In the genomic region with DNA sequence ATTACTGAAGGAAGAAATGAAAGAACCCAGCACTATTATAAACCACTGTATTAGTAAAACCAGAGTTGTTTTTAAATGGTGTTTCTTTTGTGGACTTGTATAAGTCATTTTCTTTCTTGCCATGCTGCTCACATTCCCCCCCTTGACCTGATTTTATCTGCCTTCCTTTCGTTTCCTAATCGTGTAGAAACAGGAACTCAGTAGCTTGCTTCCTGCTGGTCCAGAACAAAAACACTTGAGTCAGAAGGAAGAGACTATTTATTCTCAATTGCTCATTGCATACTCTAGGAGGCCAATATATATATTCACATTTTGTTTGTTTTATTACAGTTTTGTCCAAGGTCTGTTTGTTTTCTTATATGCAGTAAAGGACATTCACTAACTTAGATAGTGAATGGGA, we compare ENCODE assay signal across 20 mouse cellular contexts.
A peak's percentile ranks its signal among the peaks of the same experiment; 100 is the strongest.
DNase-seq lines count a peak whose midpoint lies in the region; ATAC-seq and TF ChIP-seq lines count a peak whose summit lies in the region.
"Had no signal": no experiment of that assay in that cellular context is flagged by ENCODE, and none has a peak within 500 bp of the region (broad histone marks: within the 10 kb centered on the region; RNA-seq: fewer than 3 reads in every experiment).

No protein-coding gene starts in this region.

- TF ChIP-seq RAD21 in CH12.LX (IDR thresholded peaks at IDR 0.05; ENCODE audit: low read depth, low read length), result no peak

- TF ChIP-seq POLR2A in CH12.LX (IDR thresholded peaks at IDR 0.05; ENCODE audit: low read depth, low read length), result no peak

- in situ Hi-C loops in CH12.LX (cut with MboI; ENCODE audit: low pct_ligation_motif_present, low pct_unique_long_range_greater_than_20kb, low sequenced_read_pairs), result no loop called here

- H3K27ac ChIP-seq in kidney, postnatal 0 days, result no peak overlapping the region
- H3K27ac ChIP-seq in kidney, embryonic 16.5 days (ENCODE audit: low read length), result no peak overlapping the region
- H3K27ac ChIP-seq in CH12.LX (ENCODE audit: insufficient read depth, low read depth), result no peak overlapping the region
- H3K27ac ChIP-seq: embryonic facial prominence, embryonic 15.5 days; forebrain, embryonic 10.5 days; hindbrain, embryonic 15.5 days; macrophage; midbrain, embryonic 13.5 days had no signal

- TF ChIP-seq EP300 in CH12.LX (IDR thresholded peaks at IDR 0.05; ENCODE audit: low read length), result no peak

- ATAC-seq in kidney, postnatal 0 days (replicated peaks; ENCODE audit: low FRiP score, low read depth), result no peak
- ATAC-seq in kidney, embryonic 16.5 days (ENCODE audit: low FRiP score, low TSS enrichment), result no peak
- ATAC-seq: intestine, postnatal 0 days; midbrain, embryonic 13.5 days had no signal

- H3K9me3 ChIP-seq in kidney, postnatal 0 days (replicated peaks; ENCODE audit: low read length), result no peaks in the 10 kb centered on the region
- no peaks in the 10 kb centered on the region for H3K9me3 ChIP-seq in kidney, embryonic 16.5 days (ENCODE audit: low read length)
- H3K9me3 ChIP-seq in CH12.LX (replicated peaks; ENCODE audit: low read length), result no peaks in the 10 kb centered on the region
- H3K9me3 ChIP-seq: embryonic facial prominence, embryonic 15.5 days; forebrain, embryonic 10.5 days; hindbrain, embryonic 15.5 days; midbrain, embryonic 13.5 days had no signal

- no peaks in the 10 kb centered on the region for H3K27me3 ChIP-seq in kidney, postnatal 0 days (ENCODE audit: insufficient read depth, low read length)
- H3K27me3 ChIP-seq in kidney, embryonic 16.5 days (ENCODE audit: insufficient read depth, low read length), result no peaks in the 10 kb centered on the region
- no peaks in the 10 kb centered on the region for H3K27me3 ChIP-seq in CH12.LX (replicated peaks)
- H3K27me3 ChIP-seq: embryonic facial prominence, embryonic 15.5 days; hindbrain, embryonic 15.5 days; midbrain, embryonic 13.5 days had no signal

- WGBS in kidney, postnatal 0 days, result 23% methylated on average over 2 of the region's 2 CpGs
- 48% methylated on average over 2 of the region's 2 CpGs for WGBS in kidney, embryonic 16.5 days

- H3K36me3 ChIP-seq in kidney, postnatal 0 days (ENCODE audit: insufficient read depth, low read length), result no peaks in the 10 kb centered on the region
- no peaks in the 10 kb centered on the region for H3K36me3 ChIP-seq in kidney, embryonic 16.5 days (ENCODE audit: insufficient read depth, low read length)
- H3K36me3 ChIP-seq in CH12.LX (replicated peaks in 1 of 2; ENCODE audit: control insufficient read depth in 1 of 2, insufficient read depth in 1 of 2, low read length in 1 of 2), result no peaks in the 10 kb centered on the region
- H3K36me3 ChIP-seq: embryonic facial prominence, embryonic 15.5 days; forebrain, embryonic 10.5 days; hindbrain, embryonic 15.5 days; midbrain, embryonic 13.5 days had no signal

- dilution Hi-C loops in CH12.LX (cut with MboI; ENCODE audit: extremely low pct_ligation_motif_present, extremely low pct_unique_long_range_greater_than_20kb, low sequenced_read_pairs), result no loop called here

- DNase-seq in kidney, postnatal 0 days (ENCODE audit: low spot score), result peak; percentile 38
- peak; percentile 6 for DNase-seq in CD4-positive helper T cell, adult 2 months (ENCODE audit: low read depth, low spot score)
- DNase-seq in CH12.LX (ENCODE audit: extremely low read depth), result peak; percentile 17
- DNase-seq in lung, postnatal 25 days (ENCODE audit: low spot score), result peak; percentile 55
- no peak for DNase-seq in left cerebral cortex, adult 18-20 months (ENCODE audit: low spot score in 2 of 2)
- DNase-seq in adrenal gland, postnatal 10 days, result no peak
- DNase-seq: adrenal gland, postnatal 36 days; cerebellum, adult 9-10 months; embryo, embryonic 11 days; heart, adult 11 months; kidney, postnatal 4 days had no signal

- no peak for TF ChIP-seq CTCF in kidney, postnatal 0 days (IDR thresholded peaks at IDR 0.05; ENCODE audit: low read depth)
- TF ChIP-seq CTCF in CH12.LX (conservative IDR thresholded peaks at IDR 0.05 in 1 of 2, IDR thresholded peaks at IDR 0.05 in 1 of 2; ENCODE audit: low read depth in 2 of 2, low read length in 2 of 2), result no peak

- H3K4me1 ChIP-seq in kidney, postnatal 0 days (replicated peaks; ENCODE audit: insufficient read depth, low read length), result no peaks in the 10 kb centered on the region
- no peaks in the 10 kb centered on the region for H3K4me1 ChIP-seq in kidney, embryonic 16.5 days (ENCODE audit: insufficient read depth, low read length)
- H3K4me1 ChIP-seq in CH12.LX (ENCODE audit: control insufficient read depth in 1 of 2, insufficient read depth in 2 of 2), result peaks cover 10 to 57% of the 10 kb centered on the region in 2 experiments
- H3K4me1 ChIP-seq: embryonic facial prominence, embryonic 15.5 days; forebrain, embryonic 10.5 days; hindbrain, embryonic 15.5 days; midbrain, embryonic 13.5 days had no signal

- no peaks in the 10 kb centered on the region for H3K79me2 ChIP-seq in CH12.LX (replicated peaks; ENCODE audit: control insufficient read depth, extremely low read depth, insufficient read depth, poor library complexity, severe bottlenecking)

- H3K9ac ChIP-seq in kidney, postnatal 0 days (ENCODE audit: low read depth, low read length), result no peak overlapping the region
- no peak overlapping the region for H3K9ac ChIP-seq in kidney, embryonic 16.5 days (replicated peaks; ENCODE audit: low read length)
- H3K9ac ChIP-seq in CH12.LX (ENCODE audit: insufficient read depth, low read depth), result no peak overlapping the region
- H3K9ac ChIP-seq: embryonic facial prominence, embryonic 15.5 days; hindbrain, embryonic 15.5 days; midbrain, embryonic 13.5 days had no signal

- H3K4me3 ChIP-seq in kidney, postnatal 0 days (replicated peaks; ENCODE audit: low read depth, low read length), result no peak overlapping the region
- no peak overlapping the region for H3K4me3 ChIP-seq in kidney, embryonic 16.5 days (ENCODE audit: low read length)
- no peak overlapping the region for H3K4me3 ChIP-seq in CH12.LX (replicated peaks in 1 of 3; ENCODE audit: low read depth in 2 of 3, low read length in 2 of 3, poor library complexity in 1 of 3)
- H3K4me3 ChIP-seq: embryonic facial prominence, embryonic 15.5 days; forebrain, embryonic 10.5 days; hindbrain, embryonic 15.5 days; midbrain, embryonic 13.5 days; myocyte had no signal

- H3K4me2 ChIP-seq in kidney, postnatal 0 days (ENCODE audit: low read length), result no peak overlapping the region
- H3K4me2 ChIP-seq in kidney, embryonic 16.5 days (replicated peaks; ENCODE audit: low read depth, low read length), result no peak overlapping the region
- peak overlapping the region; percentile 36; the same call in 1 of the 2 replicates for H3K4me2 ChIP-seq in CH12.LX (ENCODE audit: insufficient read depth, low read depth, poor library complexity, severe bottlenecking)
- H3K4me2 ChIP-seq: embryonic facial prominence, embryonic 15.5 days; hindbrain, embryonic 15.5 days; liver, embryonic 11.5 days; midbrain, embryonic 13.5 days had no signal

TF ChIP-seq in CH12.LX, 34 proteins besides CTCF, POLR2A, EP300 and RAD21:
- 0 out of 2 replicates have a peak, but pooled peaks have one; percentile 34 for TF ChIP-seq SIN3A (IDR thresholded peaks at IDR 0.05; ENCODE audit: low read length)
- TF ChIP-seq IRF4 (IDR thresholded peaks at IDR 0.05; ENCODE audit: low read depth, low read length), result no peak

Comparison
In these comparisons a context has a peak if more than half of its experiments do, and no peak if none do; other contexts are left out.
1. DNase-seq: peak in kidney, postnatal 0 days (single experiment), CD4-positive helper T cell, adult 2 months (single experiment), CH12.LX (single experiment) and lung, postnatal 25 days (single experiment); none in left cerebral cortex, adult 18-20 months (0 of 2) and adrenal gland, postnatal 10 days (single experiment).